Mouse (Mus musculus): ENCODE measurements at regions not wholly inside any gene's neighbourhood (a gene's known extent, or its start where the extent isn't known, plus 50 kb on each side); places are given as distances from the start of the nearest gene placed in this dataset.

GRCm38 (mm10) chr4:9094076-9094475, 855.2 kb upstream of the Car8 start:
- DNase-seq (ENCODE audit: low read depth, low spot score), result no peak

GRCm38 (mm10) chr4:9083526-9083925, 844.7 kb upstream of the Car8 start:
- no peak for DNase-seq (ENCODE audit: low read depth, low spot score)

GRCm38 (mm10) chr4:9081701-9082562, 843.1 kb upstream of the Car8 start:
- no peak for DNase-seq (ENCODE audit: low read depth, low spot score)

- DNase-seq (ENCODE audit: low read depth, low spot score), result no peak
Measured at GRCm38 (mm10) chr4:9080821-9081493, 842.1 kb upstream of the Car8 start.

- no peak for DNase-seq (ENCODE audit: low read depth, low spot score)
Measured at GRCm38 (mm10) chr4:9079828-9080245, 841.0 kb upstream of the Car8 start.

- no peak for DNase-seq (ENCODE audit: low read depth, low spot score)
Measured at GRCm38 (mm10) chr4:9074447-9074846, 835.6 kb upstream of the Car8 start.

- DNase-seq (ENCODE audit: low read depth, low spot score), result no peak
Measured at GRCm38 (mm10) chr4:9073736-9074428, 835.0 kb upstream of the Car8 start.

GRCm38 (mm10) chr4:9072321-9072720, 833.5 kb upstream of the Car8 start:
- DNase-seq (ENCODE audit: low read depth, low spot score), result no peak

- no peak for DNase-seq (ENCODE audit: low read depth, low spot score)
Measured at GRCm38 (mm10) chr4:9067874-9068273, 829.0 kb upstream of the Car8 start.

GRCm38 (mm10) chr4:9065981-9066815, 827.4 kb upstream of the Car8 start:
- no peak for DNase-seq (ENCODE audit: low read depth, low spot score)

- no peak for DNase-seq (ENCODE audit: low read depth, low spot score)
Measured at GRCm38 (mm10) chr4:9061941-9062340, 823.1 kb upstream of the Car8 start.

- DNase-seq (ENCODE audit: low read depth, low spot score), result peak; percentile 5
Measured at GRCm38 (mm10) chr4:9060221-9060620, 821.4 kb upstream of the Car8 start.

GRCm38 (mm10) chr4:9057676-9058075, 818.8 kb upstream of the Car8 start:
- no peak for DNase-seq (ENCODE audit: low read depth, low spot score)

GRCm38 (mm10) chr4:9057113-9057512, 818.3 kb upstream of the Car8 start:
- no peak for DNase-seq (ENCODE audit: low read depth, low spot score)

- no peak for DNase-seq (ENCODE audit: low read depth, low spot score)
Measured at GRCm38 (mm10) chr4:9055876-9056275, 817.0 kb upstream of the Car8 start.

GRCm38 (mm10) chr4:9055266-9055820, 816.5 kb upstream of the Car8 start:
- no peak for DNase-seq (ENCODE audit: low read depth, low spot score)

- DNase-seq (ENCODE audit: low read depth, low spot score), result no peak
Measured at GRCm38 (mm10) chr4:9048817-9049216, 810.0 kb upstream of the Car8 start.

GRCm38 (mm10) chr4:9047151-9047550, 808.3 kb upstream of the Car8 start:
- DNase-seq (ENCODE audit: low read depth, low spot score), result no peak

- DNase-seq (ENCODE audit: low read depth, low spot score), result no peak
Measured at GRCm38 (mm10) chr4:9046436-9046835, 807.6 kb upstream of the Car8 start.

GRCm38 (mm10) chr4:9046030-9046429, 807.2 kb upstream of the Car8 start:
- no peak for DNase-seq (ENCODE audit: low read depth, low spot score)

- no peak for DNase-seq (ENCODE audit: low read depth, low spot score)
Measured at GRCm38 (mm10) chr4:9036005-9036404, 797.2 kb upstream of the Car8 start.

Data from R1 (cell line).